Mouse (Mus musculus) forebrain, embryonic 15.5 days (tissue): Measurements from ENCODE around the gene Sost. TPM values are rescaled to one million over a fixed set of nuclear protein-coding genes. Genes with fewer than 3 reads are reported as not detected.

Experiments
- ATAC-seq: fragments of 200-750 bp; cut with Nextera tagmentation; replicated peaks from 2 replicates; pipeline ENCODE4 v1.8.0; 2017; ENCODE audit warnings: mild to moderate bottlenecking, moderate TSS enrichment, moderate library complexity
- H3K27ac ChIP-seq: fragments of 300-500 bp; sonication (generic); replicated peaks from 2 replicates; pipeline ENCODE4 v1.5.1; 2015; ENCODE audit warnings: mild to moderate bottlenecking, inconsistent platforms
- H3K27me3 ChIP-seq: fragments of 300-500 bp; sonication (generic); 2 replicates; pipeline ENCODE4 v1.6.1; 2015; ENCODE audit warnings: inconsistent platforms
- H3K36me3 ChIP-seq: fragments of 300-500 bp; sonication (generic); 2 replicates; pipeline ENCODE4 v1.6.1; 2015; ENCODE audit warnings: mild to moderate bottlenecking, inconsistent platforms
- H3K4me1 ChIP-seq: fragments of 300-500 bp; sonication (generic); 2 replicates; pipeline ENCODE4 v1.6.1; 2015; ENCODE audit warnings: inconsistent platforms
- H3K4me2 ChIP-seq: fragments of 300-500 bp; sonication (generic); replicated peaks from 2 replicates; pipeline ENCODE4 v1.6.1; 2015; ENCODE audit warnings: mild to moderate bottlenecking, inconsistent platforms
- H3K4me3 ChIP-seq: fragments of 300-500 bp; sonication (generic); 2 replicates; pipeline ENCODE4 v1.5.1; 2015; ENCODE audit warnings: mild to moderate bottlenecking, inconsistent platforms
- H3K9ac ChIP-seq: fragments of 300-500 bp; sonication (generic); replicated peaks from 2 replicates; pipeline ENCODE4 v1.6.1; 2015; ENCODE audit warnings: mild to moderate bottlenecking, inconsistent platforms
- H3K9me3 ChIP-seq: fragments of 300-500 bp; sonication (generic); 2 replicates; pipeline ENCODE4 v1.6.1; 2016; ENCODE audit warnings: inconsistent platforms
- WGBS: fragments of 180-500 bp; shearing (Covaris S2); methylation state at CpG from one replicate; pipeline ENCODE4 v1.1.7; 2015; ENCODE audit warnings: mixed read lengths; 5-methylcytosine and 5-hydroxymethylcytosine counted together
- polyA plus RNA-seq: library from polyadenylated mRNA; unstranded; fragments of >200 nt; fragmentation: Nextera tagmentation; extraction: Ambion mirVana; gene quantifications from 2 replicates; pipeline ENCODE4 v1.2.1, GENCODE M21; 2015

The Sost gene
- polyA plus RNA-seq, 1 experiment from 2014 or later = not detected

- H3K4me3 ChIP-seq = no peak overlapping the region
- H3K4me1 ChIP-seq = peaks cover 11% of the 10 kb centered on the region
- no peak overlapping the region for H3K27ac ChIP-seq
- H3K9me3 ChIP-seq = no peaks in the 10 kb centered on the region
- WGBS = 89% methylated on average over 3 of the region's 3 CpGs
- no peaks in the 10 kb centered on the region for H3K36me3 ChIP-seq
- no peak for ATAC-seq
- H3K27me3 ChIP-seq = peaks cover 16% of the 10 kb centered on the region
- H3K4me2 ChIP-seq = no peak overlapping the region
- no peak overlapping the region for H3K9ac ChIP-seq
Measured at GRCm38 (mm10) chr11:101935743-101936142, 31.1 kb downstream of the Sost start.

- Histone ChIP-seq H3K4me3 (no peak overlapping the region), H3K4me2 (no peak overlapping the region), H3K9ac (no peak overlapping the region), H3K4me1 (peaks cover 2% of the 10 kb centered on the region), H3K9me3 (no peaks in the 10 kb centered on the region), H3K36me3 (no peaks in the 10 kb centered on the region), H3K27me3 (peaks cover 11% of the 10 kb centered on the region; the same call in 1 of the 2 replicates), H3K27ac (no peak overlapping the region)
- ATAC-seq = no peak
- whole genome bisulfite sequencing = 63% methylated on average over 4 of the region's 4 CpGs
Measured at GRCm38 (mm10) chr11:101931978-101932377, 34.8 kb downstream of the Sost start.

- Histone ChIP-seq H3K4me2 (no peak overlapping the region), H3K9me3 (no peaks in the 10 kb centered on the region), H3K4me1 (no peaks in the 10 kb centered on the region), H3K27ac (no peak overlapping the region), H3K4me3 (no peak overlapping the region), H3K9ac (no peak overlapping the region), H3K36me3 (no peaks in the 10 kb centered on the region), H3K27me3 (0 out of 2 replicates have a peak, but pooled peaks cover 2% of the 10 kb centered on the region)
- 46% methylated on average over 25 of the region's 25 CpGs for WGBS
- ATAC-seq = no peak
Measured at GRCm38 (mm10) chr11:101928030-101928762, 38.6 kb downstream of the Sost start.

- H3K9ac ChIP-seq = no peak overlapping the region
- no peaks in the 10 kb centered on the region for H3K4me1 ChIP-seq
- no peak overlapping the region for H3K4me2 ChIP-seq
- H3K27me3 ChIP-seq = 0 out of 2 replicates have a peak, but pooled peaks cover 2% of the 10 kb centered on the region
- WGBS = 78% methylated on average over 10 of the region's 10 CpGs
- no peaks in the 10 kb centered on the region for H3K9me3 ChIP-seq
- H3K4me3 ChIP-seq = no peak overlapping the region
- H3K27ac ChIP-seq = no peak overlapping the region
- H3K36me3 ChIP-seq = no peaks in the 10 kb centered on the region
- no peak for ATAC-seq
Measured at GRCm38 (mm10) chr11:101926951-101927589, 39.7 kb downstream of the Sost start.

GRCm38 (mm10) chr11:101925636-101926035 lies 41.2 kb downstream of the Sost start:
- 74% methylated on average over 6 of the region's 6 CpGs for WGBS
- no peak for ATAC-seq
- H3K9ac ChIP-seq = no peak overlapping the region

GRCm38 (mm10) chr11:101924441-101924976 lies 42.3 kb downstream of the Sost start:
- H3K4me3 ChIP-seq = no peak overlapping the region
- H3K36me3 ChIP-seq = no peaks in the 10 kb centered on the region
- no peaks in the 10 kb centered on the region for H3K9me3 ChIP-seq
- no peaks in the 10 kb centered on the region for H3K4me1 ChIP-seq
- H3K27ac ChIP-seq = no peak overlapping the region
- ATAC-seq = no peak
- WGBS = 70% methylated on average over 19 of the region's 19 CpGs
- no peak overlapping the region for H3K9ac ChIP-seq
- H3K27me3 ChIP-seq = no peaks in the 10 kb centered on the region
- no peak overlapping the region for H3K4me2 ChIP-seq

More at GRCm38 (mm10) chr11:101925636-101926035, 41.2 kb downstream of the Sost start:
- H3K4me1 ChIP-seq = no peaks in the 10 kb centered on the region
- H3K4me2 ChIP-seq = no peak overlapping the region
- H3K36me3 ChIP-seq = no peaks in the 10 kb centered on the region
- no peak overlapping the region for H3K4me3 ChIP-seq
- no peaks in the 10 kb centered on the region for H3K9me3 ChIP-seq
- H3K27me3 ChIP-seq = 0 out of 2 replicates have a peak, but pooled peaks cover 2% of the 10 kb centered on the region
- no peak overlapping the region for H3K27ac ChIP-seq

GRCm38 (mm10) chr11:101923988-101924387 lies 42.8 kb downstream of the Sost start:
- no peak for ATAC-seq
- Histone ChIP-seq H3K4me2 (no peak overlapping the region), H3K4me3 (no peak overlapping the region), H3K27ac (no peak overlapping the region), H3K27me3 (peaks cover 3% of the 10 kb centered on the region; the same call in 1 of the 2 replicates), H3K4me1 (no peaks in the 10 kb centered on the region), H3K36me3 (no peaks in the 10 kb centered on the region), H3K9ac (no peak overlapping the region), H3K9me3 (no peaks in the 10 kb centered on the region)
- 87% methylated on average over 6 of the region's 6 CpGs for WGBS

GRCm38 (mm10) chr11:101921361-101921952 lies 45.4 kb downstream of the Sost start:
- no peaks in the 10 kb centered on the region for H3K4me1 ChIP-seq
- WGBS = 66% methylated on average over 12 of the region's 12 CpGs
- H3K36me3 ChIP-seq = no peaks in the 10 kb centered on the region
- H3K4me2 ChIP-seq = no peak overlapping the region
- H3K9me3 ChIP-seq = no peaks in the 10 kb centered on the region
- no peak overlapping the region for H3K27ac ChIP-seq
- no peak overlapping the region for H3K4me3 ChIP-seq
- H3K9ac ChIP-seq = no peak overlapping the region
- no peak for ATAC-seq
- peaks cover 9% of the 10 kb centered on the region for H3K27me3 ChIP-seq

GRCm38 (mm10) chr11:101919660-101920059 lies 47.2 kb downstream of the Sost start:
- Histone ChIP-seq H3K9ac (no peak overlapping the region), H3K27me3 (peaks cover 9% of the 10 kb centered on the region), H3K27ac (no peak overlapping the region), H3K4me2 (no peak overlapping the region), H3K4me1 (no peaks in the 10 kb centered on the region), H3K9me3 (no peaks in the 10 kb centered on the region), H3K36me3 (no peaks in the 10 kb centered on the region), H3K4me3 (no peak overlapping the region)
- under 1% methylated on average over 6 of the region's 6 CpGs for WGBS
- 0 out of 2 replicates have a peak, but pooled peaks have one; percentile 64 for ATAC-seq

- no peak for ATAC-seq
- Histone ChIP-seq H3K36me3 (no peaks in the 10 kb centered on the region), H3K4me3 (no peak overlapping the region), H3K4me2 (no peak overlapping the region), H3K9me3 (no peaks in the 10 kb centered on the region), H3K4me1 (no peaks in the 10 kb centered on the region), H3K9ac (no peak overlapping the region), H3K27ac (no peak overlapping the region), H3K27me3 (peaks cover 9% of the 10 kb centered on the region)
- 69% methylated on average over 3 of the region's 3 CpGs for WGBS
Measured at GRCm38 (mm10) chr11:101918609-101919008, 48.2 kb downstream of the Sost start.

GRCm38 (mm10) chr11:101916772-101917171 lies 50.0 kb downstream of the Sost start:
- Histone ChIP-seq H3K9me3 (no peaks in the 10 kb centered on the region), H3K4me1 (no peaks in the 10 kb centered on the region), H3K27ac (no peak overlapping the region), H3K36me3 (no peaks in the 10 kb centered on the region), H3K9ac (no peak overlapping the region), H3K4me2 (no peak overlapping the region), H3K4me3 (no peak overlapping the region), H3K27me3 (peaks cover 9% of the 10 kb centered on the region)
- WGBS = 73% methylated on average over 3 of the region's 3 CpGs
- ATAC-seq = no peak

- WGBS = 64% methylated on average over 8 of the region's 8 CpGs
- no peak overlapping the region for H3K4me2 ChIP-seq
- no peak overlapping the region for H3K27ac ChIP-seq
- no peaks in the 10 kb centered on the region for H3K36me3 ChIP-seq
- no peak overlapping the region for H3K9ac ChIP-seq
- H3K9me3 ChIP-seq = no peaks in the 10 kb centered on the region
- H3K27me3 ChIP-seq = peaks cover 3% of the 10 kb centered on the region
- H3K4me3 ChIP-seq = no peak overlapping the region
- H3K4me1 ChIP-seq = no peaks in the 10 kb centered on the region
- no peak for ATAC-seq
Measured at GRCm38 (mm10) chr11:101913591-101913990, 53.2 kb downstream of the Sost start.
